Comparison of ENCODE assay signal across 19 mouse cellular contexts in the genomic region with DNA sequence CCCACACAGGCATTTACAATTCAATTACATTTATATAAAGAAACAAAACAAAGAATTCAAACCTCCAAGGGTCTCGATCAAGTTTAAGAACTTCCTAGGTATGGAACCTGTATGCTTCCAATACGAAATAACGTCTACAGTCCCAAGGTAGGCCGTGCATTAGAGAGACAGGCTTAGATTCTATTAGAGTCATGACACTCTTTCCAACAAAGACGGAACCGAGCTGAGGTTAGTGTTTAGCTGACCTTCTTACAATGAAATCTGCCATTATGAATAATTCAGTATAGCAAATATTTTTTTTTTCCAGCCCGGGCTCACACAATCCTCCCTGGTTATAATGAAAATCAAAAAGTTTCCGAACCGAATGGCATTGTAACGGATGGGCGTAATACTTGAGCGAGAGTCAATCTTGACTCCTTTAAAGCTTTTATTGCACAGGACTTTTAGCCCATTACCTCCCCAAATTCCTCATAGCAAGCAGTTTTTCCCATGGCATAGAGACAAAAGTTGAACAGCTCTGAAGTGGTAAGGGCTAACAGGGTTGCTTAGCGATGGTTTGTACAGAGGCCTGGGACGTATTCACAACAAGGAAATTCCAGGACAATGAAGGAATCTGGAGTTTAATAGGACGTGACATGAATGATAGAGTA.
DNase-seq lines count a peak whose midpoint lies in the region; ATAC-seq and TF ChIP-seq lines count a peak whose summit lies in the region.
"Had no signal": no experiment of that assay in that cellular context is flagged by ENCODE, and none has a peak within 500 bp of the region (broad histone marks: within the 10 kb centered on the region; RNA-seq: fewer than 3 reads in every experiment).

No protein-coding gene starts in this region.

- H3K4me2 ChIP-seq in forebrain, embryonic 14.5 days (ENCODE audit: low read length) = no peak overlapping the region
- peak overlapping the region; percentile 12; the same call in 1 of the 2 replicates for H3K4me2 ChIP-seq in hindbrain, embryonic 16.5 days (ENCODE audit: low read length)
- H3K4me2 ChIP-seq in midbrain, postnatal 0 days (ENCODE audit: low read depth, low read length, poor library complexity, severe bottlenecking) = no peak overlapping the region
- H3K4me2 ChIP-seq: embryonic facial prominence, embryonic 12.5 days; heart, embryonic 15.5 days had no signal

- H3K9ac ChIP-seq in forebrain, embryonic 14.5 days (ENCODE audit: low read length) = no peak overlapping the region
- H3K9ac ChIP-seq in hindbrain, embryonic 16.5 days (ENCODE audit: low read depth, low read length) = no peak overlapping the region
- H3K9ac ChIP-seq in midbrain, postnatal 0 days (replicated peaks; ENCODE audit: low read length, poor library complexity, severe bottlenecking) = no peak overlapping the region
- H3K9ac ChIP-seq: embryonic facial prominence, embryonic 12.5 days; heart, embryonic 15.5 days had no signal

- WGBS in forebrain, embryonic 14.5 days = 36% methylated on average over 15 of the region's 15 CpGs
- 30% methylated on average over 15 of the region's 15 CpGs for WGBS in hindbrain, embryonic 16.5 days
- 36% methylated on average over 15 of the region's 15 CpGs for WGBS in midbrain, postnatal 0 days

- no peak for TF ChIP-seq CTCF in midbrain, postnatal 0 days (IDR thresholded peaks at IDR 0.05)

- H3K4me3 ChIP-seq in forebrain, embryonic 14.5 days (ENCODE audit: low read depth, low read length) = no peak overlapping the region
- H3K4me3 ChIP-seq in hindbrain, embryonic 16.5 days (ENCODE audit: low read length) = no peak overlapping the region
- no peak overlapping the region for H3K4me3 ChIP-seq in midbrain, postnatal 0 days (ENCODE audit: low read depth, low read length)
- H3K4me3 ChIP-seq: embryonic facial prominence, embryonic 12.5 days; heart, embryonic 15.5 days; myocyte had no signal

- H3K27me3 ChIP-seq in forebrain, embryonic 14.5 days (replicated peaks; ENCODE audit: control insufficient read depth, insufficient read depth, low read length) = no peaks in the 10 kb centered on the region
- H3K27me3 ChIP-seq in hindbrain, embryonic 16.5 days (replicated peaks; ENCODE audit: control insufficient read depth, insufficient read depth, low read length) = no peaks in the 10 kb centered on the region
- H3K27me3 ChIP-seq in midbrain, postnatal 0 days (ENCODE audit: insufficient read depth, low read length) = no peaks in the 10 kb centered on the region
- H3K27me3 ChIP-seq: embryonic facial prominence, embryonic 12.5 days; heart, embryonic 15.5 days had no signal

- DNase-seq in embryo, embryonic 11 days = peak; percentile 50
- DNase-seq in forebrain, embryonic 14.5 days (ENCODE audit: low spot score) = peak; percentile 78
- peak; percentile 59 for DNase-seq in midbrain, postnatal 0 days (ENCODE audit: low spot score)
- DNase-seq in cerebellum, adult 18-20 months = no peak
- DNase-seq in layer of hippocampus, postnatal 14 days (ENCODE audit: low spot score in 2 of 2) = no peak
- no peak for DNase-seq in layer of hippocampus, adult 9-10 months (ENCODE audit: low spot score)
- DNase-seq in adrenal gland, postnatal 36 days = no peak
- DNase-seq: cerebellum, adult 8-10 months; lung, adult 18-20 months; spleen, adult 18-20 months; thymus, postnatal 4 days had no signal

- peaks cover 26% of the 10 kb centered on the region for H3K36me3 ChIP-seq in forebrain, embryonic 14.5 days (ENCODE audit: control insufficient read depth, insufficient read depth, low read length)
- peaks cover 17% of the 10 kb centered on the region for H3K36me3 ChIP-seq in hindbrain, embryonic 16.5 days (ENCODE audit: control insufficient read depth, insufficient read depth, low read length)
- H3K36me3 ChIP-seq in midbrain, postnatal 0 days (ENCODE audit: insufficient read depth, low read length) = peaks cover 9% of the 10 kb centered on the region; the same call in 1 of the 2 replicates

- H3K27ac ChIP-seq in forebrain, embryonic 14.5 days (ENCODE audit: low read depth, low read length) = no peak overlapping the region
- no peak overlapping the region for H3K27ac ChIP-seq in hindbrain, embryonic 16.5 days (ENCODE audit: low read depth, low read length)
- no peak overlapping the region for H3K27ac ChIP-seq in midbrain, postnatal 0 days (ENCODE audit: low read depth, low read length)
- H3K27ac ChIP-seq: embryonic facial prominence, embryonic 12.5 days; heart, embryonic 15.5 days; kidney, postnatal 0 days; macrophage; stomach, postnatal 0 days had no signal

- ATAC-seq in forebrain, embryonic 14.5 days = peak; percentile 84
- peak; percentile 67; the same call in 1 of the 2 replicates for ATAC-seq in hindbrain, embryonic 16.5 days
- no peak for ATAC-seq in midbrain, postnatal 0 days (ENCODE audit: low FRiP score)
- ATAC-seq: inflammation-experienced regulatory T-cells, adult 6 months had no signal

- H3K9me3 ChIP-seq in forebrain, embryonic 14.5 days (replicated peaks; ENCODE audit: control insufficient read depth, low read length) = peaks cover 8% of the 10 kb centered on the region
- H3K9me3 ChIP-seq in hindbrain, embryonic 16.5 days (ENCODE audit: control insufficient read depth, low read length) = no peaks in the 10 kb centered on the region
- H3K9me3 ChIP-seq in midbrain, postnatal 0 days (ENCODE audit: low read length) = no peaks in the 10 kb centered on the region
- H3K9me3 ChIP-seq: embryonic facial prominence, embryonic 12.5 days; heart, embryonic 15.5 days had no signal

- peaks cover 2% of the 10 kb centered on the region; the same call in 1 of the 2 replicates for H3K4me1 ChIP-seq in forebrain, embryonic 14.5 days (ENCODE audit: control insufficient read depth, insufficient read depth, low read length)
- H3K4me1 ChIP-seq in hindbrain, embryonic 16.5 days (ENCODE audit: control insufficient read depth, insufficient read depth, low read depth, low read length) = no peaks in the 10 kb centered on the region
- H3K4me1 ChIP-seq in midbrain, postnatal 0 days (ENCODE audit: insufficient read depth, low read length) = no peaks in the 10 kb centered on the region
- H3K4me1 ChIP-seq: embryonic facial prominence, embryonic 12.5 days; heart, embryonic 15.5 days had no signal

Comparison
In these comparisons a context has a peak if more than half of its experiments do, and no peak if none do; other contexts are left out.
1. DNase-seq: peak in embryo, embryonic 11 days (single experiment), forebrain, embryonic 14.5 days (single experiment) and midbrain, postnatal 0 days (single experiment); none in cerebellum, adult 18-20 months (0 of 2), layer of hippocampus, postnatal 14 days (0 of 2), layer of hippocampus, adult 9-10 months (single experiment) and adrenal gland, postnatal 36 days (0 of 2).